Mouse (Mus musculus): ENCODE measurements around the gene Ccdc8.

Ccdc8 gene

DNA sequence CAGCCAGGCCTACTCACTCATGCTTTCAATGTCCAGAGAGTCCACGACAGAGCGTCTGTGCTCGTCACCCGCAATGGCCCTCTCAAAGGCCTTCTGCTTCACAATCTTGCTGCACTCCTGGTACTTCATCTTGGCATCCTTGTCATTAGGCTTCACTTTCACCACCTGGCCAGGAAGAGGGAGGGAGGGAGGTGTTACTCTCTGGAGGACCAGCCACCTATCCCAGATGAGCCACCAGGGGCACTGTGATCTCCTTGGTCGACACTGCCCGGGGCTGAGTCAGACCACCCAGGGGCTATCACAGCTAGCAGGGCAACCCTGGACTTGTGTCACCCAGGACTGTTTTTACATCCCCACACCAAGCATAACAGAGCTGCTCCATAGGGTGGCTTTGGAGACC is 22.9 kb downstream of the Ccdc8 start:
- DNase-seq = no peak

- DNase-seq = peak; percentile 94
Measured at GRCm38 (mm10) chr7:17017036-17017435, 24.5 kb downstream of the Ccdc8 start.

GRCm38 (mm10) chr7:17017921-17018320 is 25.4 kb downstream of the Ccdc8 start:
- DNase-seq = no peak

GRCm38 (mm10) chr7:17019426-17020166 is 27.1 kb downstream of the Ccdc8 start:
- DNase-seq = no peak

GRCm38 (mm10) chr7:17022176-17022575 is 29.7 kb downstream of the Ccdc8 start:
- no peak for DNase-seq

DNA sequence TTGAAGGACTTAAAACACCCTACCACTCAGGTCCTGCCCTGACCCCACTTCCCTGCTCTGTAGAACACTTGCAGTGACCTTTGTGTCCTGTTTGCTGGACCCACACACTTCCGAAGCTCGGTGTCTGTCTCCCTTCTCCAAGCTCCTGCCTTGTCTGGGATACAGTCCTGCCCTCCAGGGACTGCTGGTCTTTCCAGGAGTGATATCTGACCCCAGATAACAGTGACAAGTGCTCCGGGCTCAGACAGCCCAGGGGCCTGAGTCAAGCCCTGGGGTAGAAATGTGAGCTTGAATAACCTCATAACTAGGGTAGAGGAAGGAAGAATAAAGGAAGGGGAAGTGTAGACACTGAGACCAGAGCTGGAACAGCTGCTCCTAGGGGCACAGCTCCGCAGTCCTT is 31.2 kb downstream of the Ccdc8 start:
- no peak for DNase-seq

- peak in 1 of 2 experiments; percentile 44 for DNase-seq
Measured at GRCm38 (mm10) chr7:17024141-17024540, 31.6 kb downstream of the Ccdc8 start.

DNA sequence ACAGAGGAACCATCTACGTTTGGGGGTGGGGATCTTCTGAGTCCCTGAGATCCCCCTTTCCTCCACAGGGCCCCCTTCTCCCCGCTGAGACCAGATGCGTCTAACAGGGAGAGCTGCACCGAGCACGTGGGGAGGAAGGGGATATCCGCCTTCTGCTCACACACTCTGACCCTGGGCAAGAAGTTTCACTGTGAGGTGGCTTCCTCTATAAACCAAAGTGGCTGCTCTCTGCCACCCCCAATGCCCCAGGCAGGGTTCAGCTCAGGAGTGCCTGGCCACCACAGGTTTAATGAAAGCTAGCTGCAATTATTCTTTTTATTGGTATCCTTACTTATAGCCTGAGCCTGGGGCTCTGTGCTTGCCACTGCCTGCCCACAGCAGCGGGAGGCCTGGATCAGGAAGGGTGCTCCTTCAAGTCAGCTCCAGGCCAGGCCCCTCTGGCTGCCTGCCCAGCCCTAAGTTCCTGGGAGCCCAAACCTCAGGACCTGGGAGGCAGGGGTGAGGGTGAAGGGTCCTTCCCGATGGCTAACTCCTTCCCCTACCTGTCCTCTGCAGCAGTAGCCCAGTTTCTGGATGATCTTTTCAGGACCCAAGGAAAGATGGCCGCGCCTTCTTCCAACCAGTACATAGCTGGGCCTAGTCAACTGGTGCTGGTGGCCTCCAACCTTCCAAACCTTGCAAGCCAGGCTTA is 32.5 kb downstream of the Ccdc8 start:
- peak; percentile 73 to 75 for DNase-seq

- peak in 1 of 2 experiments; percentile 45 for DNase-seq
Measured at GRCm38 (mm10) chr7:17025505-17025894, 33.0 kb downstream of the Ccdc8 start.

- DNase-seq = no peak
Measured at GRCm38 (mm10) chr7:17025896-17026622, 33.6 kb downstream of the Ccdc8 start.

DNA sequence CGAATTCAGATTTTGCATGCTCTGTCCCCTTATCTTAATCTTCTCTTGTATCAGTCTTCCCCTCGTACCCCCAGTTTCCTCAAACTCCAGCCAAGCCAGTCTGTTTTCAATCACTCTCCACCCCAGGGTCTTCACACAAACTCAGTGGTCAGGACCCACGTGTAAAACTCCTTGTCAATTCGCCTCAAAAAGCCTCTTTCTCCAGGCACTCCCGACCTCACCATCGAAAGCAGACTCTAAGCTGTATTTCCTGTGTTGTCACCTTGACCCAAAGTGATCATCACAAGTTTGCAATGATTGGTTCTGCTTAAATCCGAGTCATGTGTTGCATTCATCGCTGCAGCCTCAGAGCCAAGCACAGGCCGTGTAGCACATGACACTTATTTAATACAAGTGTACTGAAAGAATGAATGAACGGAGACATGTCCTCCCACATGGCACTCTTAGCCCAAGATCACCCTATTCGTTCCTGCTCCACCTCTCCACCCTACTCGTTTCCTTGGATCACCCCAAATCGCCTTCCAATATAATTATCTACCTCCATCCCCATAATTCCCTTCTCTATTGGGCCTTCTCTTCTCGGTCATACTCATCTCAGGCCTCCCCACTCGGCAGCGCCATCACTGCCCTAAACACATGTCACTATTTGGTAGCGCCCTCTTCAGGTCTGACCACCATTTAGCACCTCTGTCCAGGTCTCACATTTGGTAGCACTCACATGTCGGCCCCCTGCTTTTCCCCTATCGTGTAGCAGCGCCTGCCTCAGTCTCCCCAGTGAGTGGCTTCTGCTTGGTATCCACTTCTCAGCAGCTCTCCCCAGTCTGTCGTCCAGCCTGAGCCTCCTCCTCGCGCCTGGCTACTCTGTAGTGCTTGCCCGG is 34.4 kb downstream of the Ccdc8 start:
- DNase-seq = peak; percentile 71 to 75

- peak; percentile 89 to 90 for DNase-seq
Measured at GRCm38 (mm10) chr7:17027588-17028343, 35.3 kb downstream of the Ccdc8 start, which contains the start of gene Ppp5c. Gene Ppp5c (minus strand): TSS chr7:17027924.

GRCm38 (mm10) chr7:17028923-17029322 is 36.4 kb downstream of the Ccdc8 start:
- no peak for DNase-seq

DNA sequence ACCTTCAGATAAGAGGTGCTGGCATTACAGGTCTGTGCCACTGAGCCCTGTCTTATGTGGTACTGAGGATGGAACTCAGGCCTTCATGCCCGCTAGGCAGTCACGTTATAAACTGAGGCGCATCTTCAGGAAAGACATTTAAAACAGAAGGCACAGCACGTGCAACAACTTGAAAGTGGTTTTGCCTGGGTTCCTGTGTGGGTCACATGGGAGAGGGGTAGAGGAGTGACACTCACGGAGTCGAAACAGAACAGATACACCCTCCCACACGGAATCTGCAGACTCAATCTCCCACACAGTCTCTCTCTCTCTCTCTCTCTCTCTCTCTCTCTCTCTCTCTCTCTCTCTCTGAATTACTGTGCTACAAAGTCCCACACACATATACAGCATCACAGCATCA is 37.7 kb downstream of the Ccdc8 start:
- DNase-seq = no peak

- DNase-seq = no peak
Measured at GRCm38 (mm10) chr7:17038018-17038695, 45.6 kb downstream of the Ccdc8 start.

DNA sequence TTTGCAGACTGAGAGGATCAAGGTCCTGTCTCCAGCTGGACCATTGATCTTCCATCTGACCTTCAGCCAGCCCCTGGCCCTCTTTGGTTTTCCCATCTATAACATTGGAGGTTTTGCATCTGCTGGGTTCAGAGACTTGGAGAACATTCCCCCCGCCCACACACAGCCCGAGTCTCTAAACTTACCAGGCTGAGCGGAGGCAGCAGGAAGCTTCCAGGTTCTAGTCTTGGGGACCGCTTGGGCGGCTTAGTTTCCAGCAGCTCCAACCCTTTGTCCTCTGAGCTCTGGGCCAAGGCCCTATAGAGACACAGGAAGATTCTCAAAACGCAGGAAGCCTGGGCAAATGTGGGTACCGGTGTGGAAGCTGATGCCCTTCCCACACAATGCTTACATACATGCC is 46.9 kb downstream of the Ccdc8 start:
- no peak for DNase-seq

DNA sequence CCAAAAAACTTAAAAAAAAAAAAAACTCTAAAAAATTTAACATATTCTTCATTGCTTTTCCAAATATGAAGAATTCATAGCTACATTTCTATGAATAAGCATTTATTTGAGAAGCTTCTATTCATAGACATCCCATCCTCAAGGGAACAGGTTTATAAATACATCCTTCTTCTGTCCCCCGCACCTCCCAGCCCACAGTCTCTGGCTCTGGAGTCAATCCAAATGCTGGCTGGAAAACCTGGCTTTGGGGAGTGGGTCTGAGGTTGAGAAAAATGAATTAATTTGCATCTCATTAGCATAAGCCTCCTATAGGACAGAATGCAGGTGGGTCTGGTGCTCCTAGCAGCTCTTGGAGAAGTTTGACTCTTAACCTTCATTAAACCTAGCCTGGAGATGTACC is 53.2 kb downstream of the Ccdc8 start:
- DNase-seq = no peak

Measured in kidney, adult 8-10 months (tissue).